Mouse (Mus musculus): ENCODE measurements at regions not wholly inside any gene's neighbourhood (a gene's known extent, or its start where the extent isn't known, plus 50 kb on each side); places are given as distances from the start of the nearest gene placed in this dataset.

- ATAC-seq (replicated peaks; ENCODE audit: low FRiP score) = no peak
- Histone ChIP-seq H3K4me1 (no peaks in the 10 kb centered on the region), H3K9me3 (replicated peaks) (no peaks in the 10 kb centered on the region), H3K27me3 (no peaks in the 10 kb centered on the region), H3K27ac (no peak overlapping the region), H3K4me3 (replicated peaks) (no peak overlapping the region), H3K36me3 (no peaks in the 10 kb centered on the region), H3K4me2 (no peak overlapping the region), H3K9ac (no peak overlapping the region)
Observed at GRCm38 (mm10) chr10:34995011-34995410, 511.8 kb downstream of the Frk start.

DNA sequence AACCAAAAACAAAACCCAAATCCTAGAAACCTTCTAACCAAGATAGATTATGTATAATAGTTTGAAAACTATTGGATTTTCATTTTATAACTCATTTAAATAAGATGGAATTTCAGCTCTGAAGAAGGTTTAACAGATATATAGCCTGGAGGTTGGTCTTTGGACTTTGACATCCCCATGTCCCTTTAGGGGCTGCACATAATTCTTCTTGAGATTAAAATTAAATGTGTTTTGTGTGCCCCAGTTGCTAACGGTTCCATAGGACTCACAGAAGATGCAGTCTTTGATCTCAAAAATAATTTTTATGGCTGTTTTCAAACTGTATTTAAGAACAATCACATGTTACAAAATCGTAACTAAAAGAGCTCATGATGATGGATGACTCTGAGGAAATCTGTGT lies 530.2 kb downstream of the Frk start:
- peak; percentile 56; the same call in 1 of the 2 replicates for ATAC-seq (replicated peaks; ENCODE audit: low FRiP score)
- H3K9ac ChIP-seq = no peak overlapping the region
- no peaks in the 10 kb centered on the region for H3K36me3 ChIP-seq
- H3K27ac ChIP-seq = no peak overlapping the region
- no peak overlapping the region for H3K4me3 ChIP-seq (replicated peaks)
- H3K9me3 ChIP-seq (replicated peaks) = no peaks in the 10 kb centered on the region
- no peak overlapping the region for H3K4me2 ChIP-seq
- H3K27me3 ChIP-seq = no peaks in the 10 kb centered on the region
- WGBS = 39% methylated on average over 2 of the region's 2 CpGs
- H3K4me1 ChIP-seq = no peaks in the 10 kb centered on the region

DNA sequence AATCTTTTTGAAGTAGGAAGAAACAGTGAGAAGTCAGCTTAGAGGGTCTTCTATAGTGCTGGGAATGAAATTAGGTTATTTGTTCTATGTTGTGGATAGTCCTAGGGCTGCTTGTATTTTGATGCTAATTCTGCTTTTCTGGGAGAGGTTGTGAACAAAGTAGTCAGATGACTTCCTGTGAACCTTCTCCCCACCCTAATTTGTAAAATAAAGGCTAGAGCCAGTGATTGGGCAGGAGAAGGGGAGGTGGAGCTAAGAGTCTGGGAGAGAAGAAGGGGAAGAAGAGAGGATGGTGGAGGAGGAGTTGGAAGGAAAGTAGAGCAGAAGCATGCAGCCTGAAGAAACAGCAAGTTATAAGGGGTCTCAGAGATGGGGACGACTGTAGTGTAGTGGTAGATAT lies 533.2 kb downstream of the Frk start:
- Histone ChIP-seq H3K9me3 (replicated peaks) (no peaks in the 10 kb centered on the region), H3K4me1 (no peaks in the 10 kb centered on the region), H3K4me2 (no peak overlapping the region), H3K27ac (no peak overlapping the region), H3K4me3 (replicated peaks) (no peak overlapping the region), H3K9ac (no peak overlapping the region), H3K27me3 (no peaks in the 10 kb centered on the region), H3K36me3 (no peaks in the 10 kb centered on the region)
- no peak for ATAC-seq (replicated peaks; ENCODE audit: low FRiP score)
- 81% methylated on average over 1 of the region's 1 CpGs for WGBS

- H3K4me3 ChIP-seq (replicated peaks) = no peak overlapping the region
- no peak overlapping the region for H3K27ac ChIP-seq
- ATAC-seq (replicated peaks; ENCODE audit: low FRiP score) = no peak
- H3K36me3 ChIP-seq = no peaks in the 10 kb centered on the region
- no peak overlapping the region for H3K4me2 ChIP-seq
- no peaks in the 10 kb centered on the region for H3K9me3 ChIP-seq (replicated peaks)
- WGBS = 14% methylated on average over 1 of the region's 1 CpGs
- no peaks in the 10 kb centered on the region for H3K27me3 ChIP-seq
- H3K9ac ChIP-seq = no peak overlapping the region
- no peaks in the 10 kb centered on the region for H3K4me1 ChIP-seq
Observed at GRCm38 (mm10) chr10:35057282-35057681, 574.1 kb downstream of the Frk start.

All from kidney, embryonic 15.5 days (tissue).